Mouse (Mus musculus) midbrain, embryonic 15.5 days (tissue): Measurements from ENCODE around the gene Gm12258. TPM values are rescaled to one million over a fixed set of nuclear protein-coding genes. Genes with fewer than 3 reads are reported as not detected.

Source experiments
- ATAC-seq: fragments of 200-750 bp; cut with Nextera tagmentation; replicated peaks from 2 replicates; pipeline ENCODE4 v1.8.0; 2017; ENCODE audit warnings: moderate TSS enrichment
- H3K27ac ChIP-seq: fragments of 300-500 bp; sonication (generic); 2 replicates; pipeline ENCODE4 v1.5.1; 2015; ENCODE audit warnings: mild to moderate bottlenecking, inconsistent platforms
- H3K27me3 ChIP-seq: fragments of 300-500 bp; sonication (generic); replicated peaks from 2 replicates; pipeline ENCODE4 v1.6.1; 2015; ENCODE audit warnings: inconsistent platforms
- H3K36me3 ChIP-seq: fragments of 300-500 bp; sonication (generic); replicated peaks from 2 replicates; pipeline ENCODE4 v1.6.1; 2015; ENCODE audit warnings: inconsistent platforms
- H3K4me1 ChIP-seq: fragments of 300-500 bp; sonication (generic); 2 replicates; pipeline ENCODE4 v1.6.1; 2015; ENCODE audit warnings: inconsistent platforms
- H3K4me2 ChIP-seq: fragments of 300-500 bp; sonication (generic); 2 replicates; pipeline ENCODE4 v1.6.1; 2015; ENCODE audit warnings: inconsistent platforms, mild to moderate bottlenecking, moderate library complexity
- H3K4me3 ChIP-seq: fragments of 300-500 bp; sonication (generic); 2 replicates; pipeline ENCODE4 v1.5.1; 2015; ENCODE audit warnings: mild to moderate bottlenecking, inconsistent platforms
- H3K9ac ChIP-seq: fragments of 300-500 bp; sonication (generic); 2 replicates; pipeline ENCODE4 v1.6.1; 2015; ENCODE audit warnings: mild to moderate bottlenecking, inconsistent platforms
- H3K9me3 ChIP-seq: fragments of 300-500 bp; sonication (generic); 2 replicates; pipeline ENCODE4 v1.6.1; 2016; ENCODE audit warnings: inconsistent platforms
- WGBS: fragments of 180-500 bp; shearing (Covaris S2); methylation state at CpG from one replicate; pipeline ENCODE4 v1.1.7; 2015; ENCODE audit warnings: mixed read lengths; 5-methylcytosine and 5-hydroxymethylcytosine counted together
- polyA plus RNA-seq: library from polyadenylated mRNA; unstranded; fragments of >200 nt; fragmentation: Nextera tagmentation; extraction: Ambion mirVana; gene quantifications from 2 replicates; pipeline ENCODE4 v1.2.1, GENCODE M21; 2015

Gene Gm12258
- polyA plus RNA-seq, 1 experiment from 2014 or later, result 25.4 TPM

GRCm38 (mm10) chr11:58904838-58905237 is 57.9 kb downstream of the Gm12258 start:
- no peak overlapping the region for H3K4me2 ChIP-seq
- no peak overlapping the region for H3K27ac ChIP-seq
- no peaks in the 10 kb centered on the region for H3K9me3 ChIP-seq
- 40% methylated on average over 6 of the region's 6 CpGs for WGBS
- no peak for ATAC-seq
- no peak overlapping the region for H3K9ac ChIP-seq
- H3K4me3 ChIP-seq, result no peak overlapping the region
- peaks cover 11% of the 10 kb centered on the region; the same call in 1 of the 2 replicates for H3K36me3 ChIP-seq
- H3K27me3 ChIP-seq, result no peaks in the 10 kb centered on the region
- peaks cover 25% of the 10 kb centered on the region for H3K4me1 ChIP-seq

Other genes with a start within 250 kb of the Gm12258 start
- not detected in 2 replicates for gene 2210407C18Rik, start 231.1 kb upstream of the Gm12258 start, polyA plus RNA-seq
- not detected in 2 replicates for gene Olfr323, start 216.7 kb upstream of the Gm12258 start, polyA plus RNA-seq
- gene Trim58, start 206.7 kb upstream of the Gm12258 start, polyA plus RNA-seq, result 0.10 and 0.13 TPM in 2 replicates
- gene Olfr322, start 188.4 kb upstream of the Gm12258 start, polyA plus RNA-seq, result 0.11 TPM in 1 of 2 replicates, not detected in the other
- gene Olfr320, start 166.1 kb upstream of the Gm12258 start, polyA plus RNA-seq, result not detected in 2 replicates
- not detected in 2 replicates for gene Olfr319, start 148.0 kb upstream of the Gm12258 start, polyA plus RNA-seq
- gene Olfr318, start 123.1 kb upstream of the Gm12258 start, polyA plus RNA-seq, result not detected in 2 replicates
- gene Olfr317, start 107.9 kb upstream of the Gm12258 start, polyA plus RNA-seq, result 0.08 and 0.44 TPM in 2 replicates
- not detected in 2 replicates for gene Olfr316, start 94.4 kb upstream of the Gm12258 start, polyA plus RNA-seq
- gene Olfr315, start 74.0 kb upstream of the Gm12258 start, polyA plus RNA-seq, result not detected in 2 replicates
- not detected in 2 replicates for gene Olfr314, start 64.2 kb upstream of the Gm12258 start, polyA plus RNA-seq
- gene Fam183b, start 45.2 kb upstream of the Gm12258 start, polyA plus RNA-seq, result 12.2 and 13.4 TPM in 2 replicates
- not detected in 2 replicates for gene Olfr313, start 32.2 kb upstream of the Gm12258 start, polyA plus RNA-seq
- gene Olfr312, start 17.9 kb upstream of the Gm12258 start, polyA plus RNA-seq, result 0.04 TPM in 1 of 2 replicates, not detected in the other
- not detected in 2 replicates for gene Olfr311, start 7.9 kb upstream of the Gm12258 start, polyA plus RNA-seq
- gene 2810021J22Rik, start 20.1 kb downstream of the Gm12258 start, polyA plus RNA-seq, result 14.1 and 14.2 TPM in 2 replicates
- 7.1 TPM in 2 replicates for gene Zfp39, start 57.1 kb downstream of the Gm12258 start, polyA plus RNA-seq
- gene Btnl10, start 70.8 kb downstream of the Gm12258 start, polyA plus RNA-seq, result not detected in 2 replicates
- 626 and 662 TPM in 2 replicates for gene Rnf187, start 91.8 kb downstream of the Gm12258 start, polyA plus RNA-seq
- 311 and 338 TPM in 2 replicates for gene Hist3h2ba, start 101.8 kb downstream of the Gm12258 start, polyA plus RNA-seq
- 119 and 121 TPM in 2 replicates for gene Hist3h2a, start 107.5 kb downstream of the Gm12258 start, polyA plus RNA-seq
- 1.5 and 2.0 TPM in 2 replicates for gene Trim17, start 107.5 kb downstream of the Gm12258 start, polyA plus RNA-seq
- gene Trim11, start 130.9 kb downstream of the Gm12258 start, polyA plus RNA-seq, result 22.1 and 24.1 TPM in 2 replicates